Comparison of ENCODE assay signal across 10 mouse cellular contexts in the genomic region with DNA sequence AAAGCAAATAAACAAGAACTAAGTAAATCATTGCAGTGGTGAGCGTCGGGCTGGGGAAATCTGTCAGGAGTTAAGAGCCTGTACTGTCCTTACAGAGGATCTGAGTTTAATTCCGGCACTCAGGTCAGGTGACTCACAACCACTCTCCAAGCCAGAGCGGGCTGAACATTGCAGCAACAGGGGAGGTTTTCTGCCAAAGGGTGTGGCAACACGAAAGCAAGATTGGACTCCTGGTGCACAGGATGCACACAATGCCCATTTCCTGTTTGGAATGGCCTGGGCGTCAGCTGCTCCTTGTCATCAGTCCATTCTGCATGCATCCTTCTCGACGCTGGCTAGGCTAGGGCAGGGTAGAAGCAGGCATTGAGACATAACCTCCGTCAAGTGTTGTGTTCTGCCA. TPM values are rescaled to one million over a fixed set of nuclear protein-coding genes. Genes with fewer than 3 reads are reported as not detected.
DNase-seq lines count a peak whose midpoint lies in the region; ATAC-seq and TF ChIP-seq lines count a peak whose summit lies in the region.
"Had no signal": no experiment of that assay in that cellular context is flagged by ENCODE, and none has a peak within 500 bp of the region (broad histone marks: within the 10 kb centered on the region; RNA-seq: fewer than 3 reads in every experiment).

No protein-coding gene starts in this region.

- H3K4me1 ChIP-seq in ES-E14 (ENCODE audit: control insufficient read depth in 2 of 2, insufficient read depth in 2 of 2, low read length in 2 of 2, poor library complexity in 1 of 2), result peaks cover 6 to 18% of the 10 kb centered on the region in 2 experiments
- peaks cover 72% of the 10 kb centered on the region for H3K4me1 ChIP-seq in heart, embryonic 15.5 days (replicated peaks)

- ATAC-seq in heart, embryonic 15.5 days (replicated peaks; ENCODE audit: insufficient number of reproducible peaks, insufficient read depth, low FRiP score, low read depth), result peak; percentile 19
- ATAC-seq: forebrain, postnatal 0 days had no signal

- H3K27ac ChIP-seq in ES-E14 (ENCODE audit: insufficient read depth, low read depth, low read length, poor library complexity, severe bottlenecking), result peak overlapping the region; percentile 63
- peak overlapping the region; percentile 62 for H3K27ac ChIP-seq in heart, embryonic 15.5 days

- H3K36me3 ChIP-seq in ES-E14 (ENCODE audit: control insufficient read depth, insufficient read depth, low read length, poor library complexity, severe bottlenecking), result no peaks in the 10 kb centered on the region; the same call in 1 of the 2 replicates
- H3K36me3 ChIP-seq in heart, embryonic 15.5 days, result no peaks in the 10 kb centered on the region

- in situ Hi-C loops in ES-E14 (cut with MboI; ENCODE audit: low sequenced_read_pairs in 2 of 2, unreplicated experiment in 2 of 2), result no loop called here

- no peaks in the 10 kb centered on the region for H3K27me3 ChIP-seq in heart, embryonic 15.5 days

- no peaks in the 10 kb centered on the region for H3K9me3 ChIP-seq in ES-E14 (ENCODE audit: control insufficient read depth, insufficient read depth, low read depth, low read length)
- H3K9me3 ChIP-seq in heart, embryonic 15.5 days (replicated peaks), result no peaks in the 10 kb centered on the region

- 22% methylated on average over 9 of the region's 9 CpGs for WGBS in heart, embryonic 15.5 days

- no peak overlapping the region for H3K9ac ChIP-seq in ES-E14 (ENCODE audit: insufficient read depth, low read depth, low read length, poor library complexity, severe bottlenecking)
- no peak overlapping the region for H3K9ac ChIP-seq in heart, embryonic 15.5 days
- H3K9ac ChIP-seq: forebrain, postnatal 0 days had no signal

- no peak overlapping the region for H3K4me2 ChIP-seq in heart, embryonic 15.5 days

- no peak overlapping the region for H3K4me3 ChIP-seq in ES-E14 (ENCODE audit: insufficient read depth in 1 of 2, low read depth in 1 of 2, low read length in 2 of 2, poor library complexity in 1 of 2, severe bottlenecking in 1 of 2)
- no peak overlapping the region for H3K4me3 ChIP-seq in heart, embryonic 15.5 days

- peak; percentile 72 for DNase-seq in gastrocnemius, adult 18-20 months (ENCODE audit: low spot score)
- no peak for DNase-seq in gastrocnemius, postnatal 4 days (ENCODE audit: low spot score in 2 of 2)
- DNase-seq in ES-E14 (ENCODE audit: low read depth, low spot score), result no peak
- DNase-seq in lung, postnatal 25 days (ENCODE audit: low spot score), result peak; percentile 88
- DNase-seq in left cerebral cortex, adult 9 months (ENCODE audit: low spot score in 2 of 2), result no peak
- no peak for DNase-seq in thymus, postnatal 0 days (ENCODE audit: low spot score)
- no peak for DNase-seq in right cerebral cortex, postnatal 10 days (ENCODE audit: low spot score in 2 of 2)
- DNase-seq: cerebellum, adult 11-12 months; forebrain, postnatal 0 days had no signal

TF ChIP-seq in ES-E14, 5 proteins besides CTCF, POLR2A, EP300 and RAD21:
- no peak for TF ChIP-seq CHD2 (IDR thresholded peaks at IDR 0.05; ENCODE audit: low read depth, low read length)
- no peak for TF ChIP-seq ZC3H11A (IDR thresholded peaks at IDR 0.05; ENCODE audit: borderline replicate concordance, low read depth, low read length)
- TF ChIP-seq MAFK (IDR thresholded peaks at IDR 0.05; ENCODE audit: insufficient read depth, low read depth, low read length), result no peak
- TF ChIP-seq ZNF384 (IDR thresholded peaks at IDR 0.05; ENCODE audit: low read depth, low read length), result no peak
- TF ChIP-seq HCFC1 (IDR thresholded peaks at IDR 0.05; ENCODE audit: borderline replicate concordance, insufficient read depth, low read length), result no peak

RNA-seq across cellular contexts. Expression of gene Nat9, which starts 31.6 kb away (rescaled TPM):
- 10 to 100 TPM; 12.6 to 20.2 TPM for total RNA-seq in gastrocnemius, adult 18-20 months (2021)
- 10 to 100 TPM; 16.4 to 17.9 TPM for total RNA-seq in gastrocnemius, postnatal 4 days (2021)
- 16.9 and 19.3 TPM in 2 replicates for total RNA-seq in ES-E14 (2012; rRNA removed)
- polyA plus RNA-seq in heart, embryonic 15.5 days (2015; fragmentation: Nextera tagmentation; extraction: Ambion mirVana), result 16.2 and 20.8 TPM in 2 replicates
- polyA plus RNA-seq in thymus, postnatal 0 days (2015; fragmentation: Nextera tagmentation; extraction: Ambion mirVana), result 19.3 and 20.1 TPM in 2 replicates

RNA-seq across cellular contexts. Expression of gene Tmem104, which starts 32.0 kb away (rescaled TPM):
- 1 to 10 TPM; 7.5 to 7.9 TPM for total RNA-seq in gastrocnemius, adult 18-20 months (2021)
- total RNA-seq in gastrocnemius, postnatal 4 days (2021), result 1 to 10 TPM; 8.5 to 9.8 TPM
- total RNA-seq in ES-E14 (2012; rRNA removed), result 14.7 and 17.2 TPM in 2 replicates
- polyA plus RNA-seq in heart, embryonic 15.5 days (2015; fragmentation: Nextera tagmentation; extraction: Ambion mirVana), result 6.6 and 11.4 TPM in 2 replicates
- 8.6 and 10.8 TPM in 2 replicates for polyA plus RNA-seq in thymus, postnatal 0 days (2015; fragmentation: Nextera tagmentation; extraction: Ambion mirVana)

RNA-seq across cellular contexts. Expression of gene Grin2c, which starts 47.8 kb away (rescaled TPM):
- under 1 TPM; 0.05 to 0.14 TPM for total RNA-seq in gastrocnemius, adult 18-20 months (2021)
- total RNA-seq in gastrocnemius, postnatal 4 days (2021), result not detected
- total RNA-seq in ES-E14 (2012; rRNA removed), result 0.21 and 0.22 TPM in 2 replicates
- polyA plus RNA-seq in heart, embryonic 15.5 days (2015; fragmentation: Nextera tagmentation; extraction: Ambion mirVana), result 0.10 and 0.16 TPM in 2 replicates
- 0.60 and 0.83 TPM in 2 replicates for polyA plus RNA-seq in thymus, postnatal 0 days (2015; fragmentation: Nextera tagmentation; extraction: Ambion mirVana)

RNA-seq across cellular contexts. Expression of gene Slc9a3r1, which starts 56.1 kb away (rescaled TPM):
- 1 to 10 TPM; 1.6 to 1.9 TPM for total RNA-seq in gastrocnemius, adult 18-20 months (2021)
- total RNA-seq in gastrocnemius, postnatal 4 days (2021), result 10 to 100 TPM; 10.9 to 12.4 TPM
- total RNA-seq in ES-E14 (2012; rRNA removed), result 40.3 and 43.9 TPM in 2 replicates
- 24.6 and 46.4 TPM in 2 replicates for polyA plus RNA-seq in heart, embryonic 15.5 days (2015; fragmentation: Nextera tagmentation; extraction: Ambion mirVana)
- polyA plus RNA-seq in thymus, postnatal 0 days (2015; fragmentation: Nextera tagmentation; extraction: Ambion mirVana), result 255 and 279 TPM in 2 replicates

RNA-seq across cellular contexts. Expression of gene Fdxr, which starts 57.6 kb away (rescaled TPM):
- total RNA-seq in gastrocnemius, adult 18-20 months (2021), result 1 to 10 TPM; 3.2 TPM
- 1 to 10 TPM; 6.7 to 7.7 TPM for total RNA-seq in gastrocnemius, postnatal 4 days (2021)
- 12.1 and 21.0 TPM in 2 replicates for total RNA-seq in ES-E14 (2012; rRNA removed)
- 10.5 and 12.4 TPM in 2 replicates for polyA plus RNA-seq in heart, embryonic 15.5 days (2015; fragmentation: Nextera tagmentation; extraction: Ambion mirVana)
- polyA plus RNA-seq in thymus, postnatal 0 days (2015; fragmentation: Nextera tagmentation; extraction: Ambion mirVana), result 22.0 and 22.4 TPM in 2 replicates

Comparison
In these comparisons a context has a peak if more than half of its experiments do, and no peak if none do; other contexts are left out.
1. DNase-seq: peak in gastrocnemius, adult 18-20 months (single experiment) and lung, postnatal 25 days (single experiment); none in gastrocnemius, postnatal 4 days (0 of 2), ES-E14 (single experiment), left cerebral cortex, adult 9 months (0 of 2), thymus, postnatal 0 days (single experiment) and right cerebral cortex, postnatal 10 days (0 of 2).